Mouse (Mus musculus) small intestine, adult 2 months (tissue): ENCODE data around the gene Agbl4. TPM values are rescaled to one million over a fixed set of nuclear protein-coding genes. Genes with fewer than 3 reads are reported as not detected.

ENCODE experiments used
- H3K27ac ChIP-seq: fragments of 200-500 bp; 2 replicates; pipeline ENCODE4 v1.5.1; 2012; ENCODE audit warnings: low read depth, low read length, control low read depth, inconsistent platforms; ENCODE audit not compliant: insufficient read depth
- H3K27me3 ChIP-seq: fragments of 200-500 bp; 2 replicates; pipeline ENCODE4 v1.6.1; 2012; ENCODE audit warnings: mild to moderate bottlenecking, moderate library complexity, low read length, inconsistent platforms; ENCODE audit not compliant: control insufficient read depth, insufficient read depth
- H3K36me3 ChIP-seq: fragments of 200-500 bp; 2 replicates; pipeline ENCODE4 v1.6.1; 2012; ENCODE audit warnings: mild to moderate bottlenecking, low read length, control low read depth, inconsistent platforms; ENCODE audit not compliant: control insufficient read depth, insufficient read depth
- H3K4me1 ChIP-seq: fragments of 200-500 bp; 2 replicates; pipeline ENCODE4 v1.6.1; 2012; ENCODE audit warnings: low read length, inconsistent platforms, mixed read lengths; ENCODE audit not compliant: control insufficient read depth, insufficient read depth, insufficient read length
- H3K4me3 ChIP-seq: fragments of 200-500 bp; 2 replicates; pipeline ENCODE4 v1.5.1; 2012; ENCODE audit warnings: low read depth, mild to moderate bottlenecking, control low read depth, inconsistent platforms, low read length, moderate library complexity
- CTCF ChIP-seq: fragments of 200-500 bp; IDR thresholded peaks from 2 replicates; pipeline ENCODE4 v1.5.1; 2012; ENCODE audit warnings: low read depth, mild to moderate bottlenecking, control low read depth, inconsistent platforms, low read length, moderate library complexity, mixed read lengths; ENCODE audit not compliant: insufficient replicate concordance, insufficient read length; ENCODE audit errors: extremely low read depth
- POLR2A ChIP-seq: fragments of 200-500 bp; IDR thresholded peaks from 2 replicates; pipeline ENCODE4 v1.6.1; 2012; ENCODE audit warnings: low read depth, mild to moderate bottlenecking, control low read depth, inconsistent platforms, low read length, moderate library complexity
- WGBS: fragments of 180-500 bp; shearing (Covaris S2); methylation state at CpG from one replicate; pipeline ENCODE4 v1.1.7; 2018; 5-methylcytosine and 5-hydroxymethylcytosine counted together
- polyA plus RNA-seq: library from polyadenylated mRNA; depleted of rRNA; stranded (reverse); fragments of >200 nt; gene quantifications from 2 replicates; pipeline ENCODE4 v1.2.3, GENCODE M21; 2012

The Agbl4 gene
- polyA plus RNA-seq, 1 experiment = not detected

DNA sequence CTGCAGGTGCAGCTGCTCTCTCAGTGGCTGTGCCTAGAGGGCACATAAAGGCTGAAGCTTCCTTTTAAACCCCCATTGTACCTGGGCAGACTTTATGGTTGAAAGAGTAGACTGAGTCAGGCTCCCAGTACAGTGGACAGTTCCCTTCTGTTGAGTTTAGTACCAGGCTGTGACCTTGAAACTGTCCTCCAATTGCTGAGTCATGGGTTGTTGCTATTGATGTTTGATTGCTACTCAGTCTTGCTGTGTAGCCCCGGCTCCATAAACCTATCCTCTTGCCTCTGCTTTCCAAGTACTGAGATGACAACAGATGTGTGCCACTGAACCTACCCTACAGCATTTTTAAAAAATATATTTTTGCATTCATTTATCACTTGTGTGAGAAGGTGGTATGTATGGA, 1190.8 kb downstream of the Agbl4 start:
- H3K4me1 ChIP-seq = no peaks in the 10 kb centered on the region
- H3K27ac ChIP-seq = no peak overlapping the region
- no peak for TF ChIP-seq POLR2A
- TF ChIP-seq CTCF = no peak
- no peaks in the 10 kb centered on the region for H3K36me3 ChIP-seq
- no peak overlapping the region for H3K4me3 ChIP-seq
- no peaks in the 10 kb centered on the region for H3K27me3 ChIP-seq
- 76% methylated on average over 1 of the region's 1 CpGs for WGBS

DNA sequence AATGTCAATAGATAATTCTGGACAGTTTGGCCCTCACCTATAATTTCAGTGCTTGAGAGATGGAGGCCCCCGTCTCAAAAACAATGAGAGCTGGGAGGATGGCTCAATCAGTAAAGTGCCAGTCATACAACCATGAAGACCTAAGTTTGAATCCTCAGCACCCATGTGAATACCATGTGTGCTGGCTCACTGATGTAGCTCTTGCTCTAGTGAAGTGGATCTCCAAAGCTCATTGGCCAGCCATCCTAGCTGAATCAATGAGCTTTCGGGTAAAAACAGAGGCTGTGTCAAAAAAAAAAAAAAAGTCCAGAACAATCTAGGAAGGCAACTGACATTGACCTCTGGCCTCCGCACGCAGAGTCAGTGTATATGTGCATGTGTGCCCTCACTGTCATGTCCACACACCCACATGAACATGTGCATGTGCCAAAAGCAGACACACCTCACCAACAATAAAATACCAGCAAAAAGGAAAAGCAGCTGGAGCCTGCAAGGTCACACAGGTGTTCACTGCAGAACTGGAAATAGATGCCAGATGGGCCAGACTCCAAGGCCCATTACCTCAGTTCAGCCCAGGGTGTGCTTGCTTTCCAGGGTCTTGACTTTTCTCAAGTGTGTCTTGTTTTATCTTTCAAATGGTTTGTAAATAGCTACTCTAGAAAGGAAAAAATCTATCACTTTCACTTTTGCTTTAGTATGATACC, 1192.2 kb downstream of the Agbl4 start:
- Histone ChIP-seq H3K36me3 (no peaks in the 10 kb centered on the region), H3K4me1 (no peaks in the 10 kb centered on the region), H3K4me3 (no peak overlapping the region), H3K27me3 (no peaks in the 10 kb centered on the region), H3K27ac (no peak overlapping the region)
- 70% methylated on average over 4 of the region's 4 CpGs for WGBS
- no peak for TF ChIP-seq CTCF
- no peak for TF ChIP-seq POLR2A

DNA sequence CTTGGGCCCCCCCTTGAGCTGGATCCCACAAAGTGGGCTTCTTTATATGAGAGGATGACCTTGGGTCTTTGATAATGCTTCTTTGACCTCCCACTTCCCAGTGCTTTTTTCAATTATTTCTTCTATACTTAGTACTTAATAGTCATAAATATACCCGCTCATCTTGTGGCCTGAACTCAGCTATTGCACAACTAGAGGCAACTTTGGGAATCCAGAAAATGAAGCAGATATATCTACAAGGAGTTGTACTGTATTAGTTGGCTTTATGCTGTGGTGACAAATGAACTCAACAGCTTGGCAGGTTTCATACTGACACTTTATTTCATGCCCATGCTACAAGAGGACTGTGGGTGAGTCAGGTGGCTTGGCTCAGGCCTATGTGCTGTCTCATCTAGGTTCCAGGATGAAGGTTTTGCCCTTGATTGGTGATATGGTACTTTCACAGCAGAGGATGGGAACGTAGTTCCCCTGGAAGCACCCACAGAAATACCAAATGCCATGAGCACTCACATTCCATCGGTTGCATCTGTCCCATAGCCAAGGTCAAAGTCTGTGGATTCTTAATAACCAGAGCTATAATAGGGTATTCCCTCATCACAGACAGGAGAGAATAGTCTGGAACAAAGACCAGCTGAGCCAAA, 1197.3 kb downstream of the Agbl4 start:
- no peaks in the 10 kb centered on the region for H3K27me3 ChIP-seq
- no peaks in the 10 kb centered on the region for H3K4me1 ChIP-seq
- WGBS = 79% methylated on average over 3 of the region's 3 CpGs
- H3K4me3 ChIP-seq = no peak overlapping the region
- no peak overlapping the region for H3K27ac ChIP-seq
- TF ChIP-seq POLR2A (no peak), CTCF (no peak)
- no peaks in the 10 kb centered on the region for H3K36me3 ChIP-seq

DNA sequence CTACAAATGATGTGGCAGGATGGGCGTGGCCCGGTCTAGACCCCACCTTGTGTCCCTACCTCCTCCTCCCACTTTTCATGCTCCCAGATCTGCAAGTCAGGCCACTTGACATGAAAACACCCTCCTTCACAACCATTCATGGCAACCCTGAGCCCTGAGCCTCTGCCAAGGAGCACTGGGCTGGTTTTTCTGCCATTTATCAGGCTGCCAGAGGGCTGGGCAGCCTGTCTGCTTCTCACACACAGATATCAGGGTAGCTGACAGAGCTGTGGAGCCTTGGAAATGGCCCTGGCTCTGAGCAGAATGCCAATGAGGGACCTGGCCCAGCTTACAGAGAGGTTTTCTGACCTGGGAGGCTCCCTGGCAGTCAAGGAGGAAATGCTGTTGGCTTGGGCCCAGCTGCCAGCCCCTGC, 1199.8 kb downstream of the Agbl4 start:
- no peak overlapping the region for H3K27ac ChIP-seq
- WGBS = 85% methylated on average over 2 of the region's 2 CpGs
- no peaks in the 10 kb centered on the region for H3K36me3 ChIP-seq

DNA sequence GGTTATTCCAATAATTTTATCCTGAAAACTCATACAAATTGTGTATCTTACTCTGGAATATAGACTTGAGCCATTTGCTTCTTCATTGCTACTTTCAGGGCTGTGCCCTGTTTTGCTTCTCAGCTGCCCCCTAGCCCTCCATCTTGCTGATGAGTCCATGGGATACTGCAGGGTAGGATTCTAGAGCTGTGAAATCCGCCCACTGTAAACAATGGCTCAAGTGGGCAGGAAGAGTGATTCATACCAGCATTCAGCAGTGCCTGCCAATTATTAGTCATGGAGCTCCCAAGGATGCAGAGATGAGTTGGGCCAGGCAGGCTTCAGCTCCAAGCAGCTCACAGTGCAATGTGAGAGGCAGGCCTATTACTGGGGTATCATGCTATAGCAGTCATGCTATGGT, 1200.5 kb downstream of the Agbl4 start:
- H3K4me3 ChIP-seq = no peak overlapping the region
- WGBS = 56% methylated on average over 1 of the region's 1 CpGs
- no peak for TF ChIP-seq CTCF
- TF ChIP-seq POLR2A = no peak
- H3K36me3 ChIP-seq = no peaks in the 10 kb centered on the region
- H3K27me3 ChIP-seq = no peaks in the 10 kb centered on the region
- H3K27ac ChIP-seq = no peak overlapping the region
- no peaks in the 10 kb centered on the region for H3K4me1 ChIP-seq

More for the DNA sequence above, 1199.8 kb downstream of the Agbl4 start:
- no peaks in the 10 kb centered on the region for H3K4me1 ChIP-seq
- H3K4me3 ChIP-seq = no peak overlapping the region
- no peak for TF ChIP-seq CTCF
- no peak for TF ChIP-seq POLR2A
- no peaks in the 10 kb centered on the region for H3K27me3 ChIP-seq

DNA sequence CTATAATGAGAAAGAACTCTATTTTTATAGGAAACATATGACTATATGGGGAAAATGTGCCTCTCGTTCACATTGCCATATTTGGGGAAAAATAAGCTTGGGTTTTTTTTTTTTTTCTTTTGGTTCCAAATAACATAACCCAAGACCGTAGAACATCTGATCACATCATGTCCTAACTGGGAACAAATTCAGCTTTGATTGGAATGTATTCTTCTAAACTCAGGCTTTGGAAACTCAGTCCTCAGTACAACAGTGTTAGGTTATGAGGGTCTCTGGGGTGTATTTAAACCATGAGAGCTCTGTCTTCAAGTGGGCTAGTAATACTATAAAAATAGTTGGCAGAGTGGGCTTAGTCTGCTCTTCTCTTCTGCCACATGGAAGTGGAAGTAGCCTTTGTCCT, 1205.7 kb downstream of the Agbl4 start:
- WGBS = 80% methylated on average over 2 of the region's 2 CpGs
- Histone ChIP-seq H3K36me3 (no peaks in the 10 kb centered on the region), H3K27me3 (no peaks in the 10 kb centered on the region), H3K4me3 (no peak overlapping the region), H3K27ac (no peak overlapping the region), H3K4me1 (no peaks in the 10 kb centered on the region)
- TF ChIP-seq CTCF = no peak
- TF ChIP-seq POLR2A = no peak

DNA sequence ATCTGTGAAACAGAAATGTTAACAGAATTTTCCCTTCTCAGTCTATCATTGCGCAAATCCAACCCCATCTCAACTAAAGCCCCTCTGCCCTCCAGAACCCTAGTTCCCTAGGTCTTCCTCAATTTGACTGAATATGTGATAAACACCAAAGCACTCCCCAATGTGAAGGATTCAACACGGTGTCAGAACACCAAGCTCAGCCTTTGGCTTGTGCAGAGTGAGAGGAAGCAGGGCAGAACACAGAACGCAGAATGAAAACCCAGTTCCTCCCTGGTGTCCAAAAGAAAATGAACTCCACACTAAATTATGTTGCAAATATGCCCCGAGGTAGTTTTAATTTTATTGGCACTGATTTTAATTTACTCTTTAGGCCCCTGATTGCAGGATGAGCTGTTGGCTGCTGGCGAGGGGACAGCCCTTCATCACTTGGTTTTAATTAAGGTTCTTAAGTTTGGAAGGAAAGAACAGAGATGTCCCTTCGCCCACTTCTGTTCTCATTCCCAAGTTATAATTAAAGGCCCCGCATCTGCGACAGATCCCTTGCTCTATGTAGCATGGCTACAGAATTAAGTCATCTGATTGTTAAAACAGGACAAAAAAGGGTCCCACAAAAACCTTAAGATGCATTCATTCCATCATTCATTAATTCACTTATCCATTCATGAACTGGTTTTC, 1210.5 kb downstream of the Agbl4 start:
- H3K27ac ChIP-seq = no peak overlapping the region
- no peaks in the 10 kb centered on the region for H3K4me1 ChIP-seq
- TF ChIP-seq CTCF (no peak), POLR2A (no peak)
- no peaks in the 10 kb centered on the region for H3K36me3 ChIP-seq
- 85% methylated on average over 8 of the region's 8 CpGs for WGBS
- no peak overlapping the region for H3K4me3 ChIP-seq
- no peaks in the 10 kb centered on the region for H3K27me3 ChIP-seq
